Mouse (Mus musculus) forebrain, embryonic 16.5 days (tissue): ENCODE data around the gene Cox8c. TPM values are rescaled to one million over a fixed set of nuclear protein-coding genes. Genes with fewer than 3 reads are reported as not detected.

Source experiments
- ATAC-seq: fragments of 200-750 bp; cut with Nextera tagmentation; 2 replicates; pipeline ENCODE4 v1.8.0; 2017; ENCODE audit warnings: mild to moderate bottlenecking, moderate library complexity
- H3K27ac ChIP-seq: fragments of 300-500 bp; sonication (generic); 2 replicates; pipeline ENCODE4 v1.5.1; 2014; ENCODE audit warnings: low read length, control low read depth
- H3K27me3 ChIP-seq: fragments of 300-500 bp; sonication (generic); replicated peaks from 2 replicates; pipeline ENCODE4 v1.6.1; 2014; ENCODE audit warnings: low read length; ENCODE audit not compliant: control insufficient read depth, insufficient read depth
- H3K36me3 ChIP-seq: fragments of 300-500 bp; sonication (generic); 2 replicates; pipeline ENCODE4 v1.6.1; 2014; ENCODE audit not compliant: control insufficient read depth, insufficient read depth
- H3K4me1 ChIP-seq: fragments of 300-500 bp; sonication (generic); replicated peaks from 2 replicates; pipeline ENCODE4 v1.6.1; 2014; ENCODE audit warnings: low read length; ENCODE audit not compliant: control insufficient read depth, insufficient read depth
- H3K4me2 ChIP-seq: fragments of 300-500 bp; sonication (generic); 2 replicates; pipeline ENCODE4 v1.6.1; 2014; ENCODE audit warnings: mild to moderate bottlenecking, low read length, control low read depth
- H3K4me3 ChIP-seq: fragments of 300-500 bp; sonication (generic); replicated peaks from 2 replicates; pipeline ENCODE4 v1.5.1; 2014; ENCODE audit warnings: mild to moderate bottlenecking, low read length, control low read depth
- H3K9ac ChIP-seq: fragments of 300-500 bp; sonication (generic); replicated peaks from 2 replicates; pipeline ENCODE4 v1.6.1; 2014; ENCODE audit warnings: low read depth, low read length, control low read depth
- H3K9me3 ChIP-seq: fragments of 300-500 bp; sonication (generic); 2 replicates; pipeline ENCODE4 v1.6.1; 2016; ENCODE audit warnings: low read length; ENCODE audit not compliant: control insufficient read depth
- WGBS: fragments of 180-500 bp; shearing (Covaris S2); extraction: QIAGEN DNeasy Blood & Tissue Kit; methylation state at CpG from one replicate; pipeline ENCODE4 v1.1.7; 2014; 5-methylcytosine and 5-hydroxymethylcytosine counted together
- polyA plus RNA-seq: library from polyadenylated mRNA; unstranded; fragments of >200 nt; fragmentation: Nextera tagmentation; extraction: Ambion mirVana; gene quantifications from 2 replicates; pipeline ENCODE4 v1.2.1, GENCODE M21; 2015

The Cox8c gene
- polyA plus RNA-seq, 1 experiment from 2014 or later: not detected

- peak; percentile 85 for ATAC-seq
- Histone ChIP-seq H3K4me2 (peak within 1 kb of the TSS; percentile 72), H3K9ac (peak within 1 kb of the TSS; percentile 79), H3K27me3 (0 out of 2 replicates have a peak, but pooled peaks cover 7% of the 10 kb centered on the region), H3K36me3 (no peaks in the 10 kb centered on the region), H3K9me3 (no peaks in the 10 kb centered on the region), H3K4me3 (peak within 1 kb of the TSS; percentile 70), H3K27ac (peak within 1 kb of the TSS; percentile 97), H3K4me1 (peaks cover 24% of the 10 kb centered on the region)
- under 1% methylated on average over 47 of the region's 48 CpGs for WGBS
These were observed 49.8 kb downstream of the Cox8c start, which contains the start of gene Unc79 for GRCm38 (mm10) chr12:102948778-102949394. Gene Unc79 (plus strand): TSS chr12:102948859.

DNA sequence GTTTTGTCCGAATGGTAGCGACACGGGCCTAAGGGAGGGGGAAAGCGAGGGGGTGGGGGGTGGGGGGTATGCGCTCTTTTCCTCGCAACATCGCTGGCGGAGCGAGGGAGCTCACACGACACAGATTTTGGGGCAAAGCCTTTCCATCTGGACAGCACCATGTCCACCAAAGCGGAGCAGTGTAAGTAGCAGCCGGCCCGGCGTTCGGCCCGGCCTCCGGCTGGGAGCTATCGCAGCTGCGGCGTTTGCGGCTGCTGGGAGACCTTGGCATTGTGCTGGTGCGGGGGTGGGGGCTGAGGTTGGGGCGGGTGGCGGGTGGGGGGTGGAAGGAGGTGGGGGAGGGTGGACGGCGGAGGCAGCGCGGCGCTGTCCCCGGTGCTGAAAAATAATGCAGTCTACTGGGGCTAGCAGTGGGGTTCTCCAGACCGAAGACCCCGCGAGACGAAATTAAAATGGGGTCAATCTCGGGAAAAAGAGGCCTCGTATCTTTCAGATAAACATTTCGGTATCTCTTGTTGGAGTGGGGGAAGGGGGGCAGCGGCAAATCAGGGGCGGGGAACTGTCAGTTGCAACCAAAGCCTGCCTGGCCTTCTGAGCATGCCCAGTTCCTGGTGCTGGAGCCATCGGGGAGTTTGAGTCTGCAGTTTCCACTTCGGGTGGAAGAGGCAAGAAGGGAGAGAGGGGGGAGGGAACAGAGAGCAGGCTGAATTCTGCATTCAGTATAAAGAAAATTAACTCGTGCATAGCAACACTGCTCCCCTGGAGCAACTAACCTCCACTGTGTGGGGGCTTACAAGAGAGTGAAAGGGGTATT is 50.5 kb downstream of the Cox8c start:
- no peaks in the 10 kb centered on the region for H3K36me3 ChIP-seq
- peak overlapping the region; percentile 70 for H3K4me3 ChIP-seq
- H3K27ac ChIP-seq: peak overlapping the region; percentile 97
- H3K4me2 ChIP-seq: peak overlapping the region; percentile 72
- ATAC-seq: peak; percentile 74
- WGBS: under 1% methylated on average over 40 of the region's 42 CpGs
- H3K27me3 ChIP-seq: 0 out of 2 replicates have a peak, but pooled peaks cover 7% of the 10 kb centered on the region
- H3K4me1 ChIP-seq: peaks cover 24% of the 10 kb centered on the region
- no peaks in the 10 kb centered on the region for H3K9me3 ChIP-seq
- H3K9ac ChIP-seq: peak overlapping the region; percentile 79

Other genes starting within 250 kb of the Cox8c start
- 66.5 and 68.7 TPM in 2 replicates for gene Itpk1, start 194.4 kb upstream of the Cox8c start, polyA plus RNA-seq
- gene Moap1, start 155.7 kb upstream of the Cox8c start, polyA plus RNA-seq: 53.6 and 60.2 TPM in 2 replicates
- gene Tmem251, start 155.6 kb upstream of the Cox8c start, polyA plus RNA-seq: 11.0 and 11.9 TPM in 2 replicates
- not detected in 2 replicates for gene Gm28051, start 141.6 kb upstream of the Cox8c start, polyA plus RNA-seq
- 43.6 and 50.0 TPM in 2 replicates for gene Gon7, start 141.5 kb upstream of the Cox8c start, polyA plus RNA-seq
- 43.1 and 47.6 TPM in 2 replicates for gene Ubr7, start 141.3 kb upstream of the Cox8c start, polyA plus RNA-seq
- gene Gm20604, start 140.6 kb upstream of the Cox8c start, polyA plus RNA-seq: 38.4 and 39.8 TPM in 2 replicates
- gene Btbd7, start 20.8 kb upstream of the Cox8c start, polyA plus RNA-seq: 16.1 and 17.5 TPM in 2 replicates
- 8.8 TPM in 2 replicates for gene Unc79, start 49.5 kb downstream of the Cox8c start, polyA plus RNA-seq